Mouse (Mus musculus): Measurements from ENCODE around the gene Fam19a2.

Fam19a2 gene

DNA sequence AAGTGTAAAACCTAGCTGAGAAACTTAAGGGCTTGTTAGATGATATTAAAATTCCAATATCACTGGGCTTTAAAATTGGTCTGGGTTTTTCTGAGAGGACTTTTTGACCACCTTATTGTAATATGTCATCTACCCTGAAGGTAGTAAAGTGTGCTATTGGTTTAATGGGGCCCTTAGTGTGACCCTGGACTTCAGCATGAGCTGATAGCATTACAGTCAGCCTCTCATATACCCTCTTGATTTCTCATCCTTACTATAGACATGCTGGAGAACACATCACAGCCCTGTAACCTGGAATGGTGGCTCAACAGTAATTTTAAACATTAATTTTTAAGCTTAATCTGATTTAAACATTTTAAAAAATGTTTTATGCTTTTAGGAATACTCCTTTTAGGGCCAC is 459.8 kb downstream of the Fam19a2 start:
- in situ Hi-C loops (cut with MboI, MseI), result no loop called here

- in situ Hi-C loops (cut with MboI, MseI), result no loop called here
Observed at GRCm38 (mm10) chr10:123748317-123748716, 484.5 kb downstream of the Fam19a2 start.

GRCm38 (mm10) chr10:123751676-123752280 is 488.0 kb downstream of the Fam19a2 start:
- in situ Hi-C loops (cut with MboI, MseI), result no loop called here

DNA sequence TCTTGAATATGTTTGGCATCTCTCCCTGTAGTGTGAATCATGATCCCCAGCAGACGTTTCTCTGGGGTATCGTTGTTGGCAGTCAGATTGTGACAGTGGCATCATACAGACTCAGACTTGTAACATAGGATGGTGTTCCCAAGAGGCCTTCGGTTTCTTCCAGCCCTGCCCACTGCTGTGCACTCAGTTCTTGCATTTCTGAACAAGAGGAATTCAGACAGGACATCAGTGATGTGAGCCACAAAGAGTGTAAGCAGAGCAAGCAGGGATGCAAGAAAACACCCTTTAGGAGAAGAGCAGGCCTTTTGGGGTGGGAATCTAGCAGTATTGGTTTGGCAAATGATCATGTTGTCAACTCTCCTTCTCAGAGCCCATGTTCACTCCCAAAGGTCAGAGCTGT is 489.0 kb downstream of the Fam19a2 start:
- in situ Hi-C loops (cut with MboI, MseI), result no loop called here

- in situ Hi-C loops (cut with MboI, MseI), result no loop called here
Observed at GRCm38 (mm10) chr10:123753996-123754395, 490.2 kb downstream of the Fam19a2 start.

- in situ Hi-C loops (cut with MboI, MseI), result no loop called here
Observed at GRCm38 (mm10) chr10:123789374-123789773, 525.6 kb downstream of the Fam19a2 start.
